Mouse (Mus musculus) gastrocnemius, postnatal 36 days (tissue): ENCODE data around the gene Dip2b. TPM values are rescaled to one million over a fixed set of nuclear protein-coding genes. Genes with fewer than 3 reads are reported as not detected.

Experiments used
- DNase-seq, 2 experiments: peaks; one replicate each; pipeline ENCODE4 v3.0.0; 2022
- intact Hi-C: fragments of 180-260 bp; cut with DNase I; formaldehyde crosslinking; loops from one replicate; pipeline ENCODE4 v1.15.1; 2025
- total RNA-seq, 2 experiments: library from RNA; stranded (reverse); gene quantifications; 2 replicates each; pipeline ENCODE4 v1.2.3; 2021

Dip2b gene
- total RNA-seq, 2 experiments from 2014 or later = 6.2 to 7.3 TPM

DNA sequence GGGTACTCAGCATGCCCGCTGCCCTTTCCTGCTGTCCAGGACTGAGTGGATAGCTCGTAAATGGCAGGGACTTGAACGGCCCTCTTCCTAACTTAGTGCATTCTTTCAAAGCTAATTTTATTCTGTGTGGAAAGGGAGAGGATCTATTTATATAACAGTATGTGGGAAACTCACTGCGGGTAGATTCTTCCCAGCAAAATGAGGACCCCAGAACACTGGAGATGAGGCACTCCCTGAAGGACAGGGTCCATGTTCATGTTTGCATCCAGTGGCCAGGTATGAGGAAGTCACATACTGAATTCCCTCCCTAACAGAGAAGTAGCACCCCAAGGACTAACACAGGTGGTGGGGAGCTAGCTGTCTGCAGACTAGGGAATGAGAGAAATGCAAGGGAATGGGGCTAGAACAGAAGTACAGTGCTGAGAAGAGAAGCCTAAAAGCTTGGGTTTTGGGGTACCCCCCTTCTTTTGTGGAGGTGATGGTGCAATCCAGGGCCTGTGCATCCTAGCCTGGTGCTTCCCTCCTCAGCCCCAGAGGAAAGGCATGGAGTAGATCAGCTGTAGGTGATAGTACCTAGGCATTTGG, 164.1 kb downstream of the Dip2b start:
- no peak for DNase-seq
- intact Hi-C loops = no loop called here

DNA sequence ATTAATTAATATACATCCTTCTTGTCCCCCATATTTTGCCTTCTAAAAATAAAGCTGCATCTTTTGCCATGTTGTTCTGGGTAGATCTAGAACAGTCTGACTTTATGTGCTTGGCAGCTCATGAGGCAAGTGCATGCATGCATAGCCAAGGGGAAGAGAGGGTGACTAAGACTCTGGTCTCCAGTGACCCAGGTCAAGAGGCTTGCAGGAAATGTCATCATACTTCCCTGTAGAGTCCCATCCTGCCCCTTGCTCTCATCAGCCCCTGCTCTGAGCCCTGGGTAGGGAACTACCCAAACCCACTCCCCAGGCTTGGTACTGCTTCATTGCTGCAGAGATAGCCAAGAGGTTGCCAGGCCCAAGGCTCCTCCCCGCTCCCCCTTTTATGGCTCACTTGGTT, 166.1 kb downstream of the Dip2b start:
- no peak for DNase-seq
- intact Hi-C loops = no loop called here

DNA sequence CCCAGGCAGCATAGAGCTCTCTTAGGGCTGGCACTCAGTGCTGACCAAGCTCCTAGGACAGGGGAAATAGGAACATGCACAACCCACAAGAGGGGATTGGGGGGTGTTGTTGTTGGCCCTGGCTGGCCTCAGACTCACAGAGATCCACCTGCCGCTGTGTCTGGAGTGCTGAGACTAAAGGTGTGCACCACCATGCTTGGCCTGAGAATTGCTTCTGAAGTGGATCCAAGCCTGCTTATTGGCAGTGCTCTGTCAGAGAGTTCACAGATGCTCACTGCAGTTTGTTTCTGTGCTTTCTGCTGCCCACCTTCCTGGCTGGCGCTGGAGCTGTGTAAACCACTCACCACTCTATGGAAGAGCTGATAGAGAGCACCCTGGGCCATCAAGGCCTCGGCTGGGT, 171.5 kb downstream of the Dip2b start:
- intact Hi-C loops = no loop called here
- no peak for DNase-seq

DNA sequence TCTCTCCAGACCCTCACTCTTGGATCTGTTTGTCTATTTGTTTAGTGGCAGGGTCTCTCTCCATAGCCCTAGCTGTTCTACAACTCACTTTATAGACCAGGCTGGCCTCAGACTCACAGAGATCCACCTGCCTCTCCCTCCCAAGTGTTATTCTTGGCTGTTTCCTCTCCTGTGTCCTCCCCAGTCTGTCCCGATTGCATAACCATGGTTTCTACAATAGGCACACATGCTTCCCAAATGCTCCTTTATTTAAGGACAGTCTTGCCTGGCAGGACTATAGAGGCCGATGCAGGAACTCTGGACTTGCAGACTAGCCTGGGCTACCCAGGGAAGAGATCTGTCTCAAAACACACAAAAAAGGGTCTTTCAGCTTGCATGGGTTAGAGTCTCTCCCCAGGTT, 174.9 kb downstream of the Dip2b start:
- intact Hi-C loops = no loop called here
- no peak for DNase-seq

DNA sequence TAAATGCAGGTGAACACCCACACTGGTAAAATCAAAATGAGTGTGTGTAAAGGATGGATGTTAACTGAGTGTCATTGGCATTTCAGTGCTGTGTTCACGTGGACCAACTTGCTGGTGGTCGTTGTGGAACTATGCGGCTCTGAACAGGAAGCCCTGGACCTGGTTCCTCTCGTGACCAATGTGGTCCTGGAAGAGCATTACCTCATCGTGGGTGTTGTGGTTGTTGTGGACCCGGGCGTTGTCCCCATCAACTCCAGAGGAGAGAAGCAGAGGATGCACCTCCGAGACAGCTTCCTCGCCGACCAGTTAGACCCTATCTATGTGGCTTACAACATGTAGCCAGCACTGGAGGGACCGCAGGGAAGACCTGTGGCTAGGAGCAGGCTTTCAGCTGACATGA, 176.6 kb downstream of the Dip2b start:
- intact Hi-C loops = no loop called here
- no peak for DNase-seq

DNA sequence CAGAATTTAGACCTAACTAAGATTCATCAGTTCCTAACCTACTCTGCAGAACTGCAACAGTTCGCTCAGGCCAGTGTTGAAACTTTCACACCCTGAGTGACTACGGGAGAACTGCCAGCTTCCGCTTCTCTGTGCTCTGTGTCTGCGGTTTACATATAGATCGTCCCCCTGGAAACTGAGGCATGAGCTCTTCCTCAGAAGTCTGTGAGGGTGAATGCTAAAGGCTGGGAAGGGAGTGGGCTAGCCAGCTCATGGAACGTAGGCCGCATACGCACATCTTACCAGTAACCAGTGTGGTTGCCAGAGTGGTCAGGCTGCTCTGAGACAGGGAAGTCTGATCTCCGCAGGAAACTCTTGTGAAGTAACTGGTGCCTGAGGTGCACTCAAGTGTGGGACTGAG, 177.7 kb downstream of the Dip2b start:
- intact Hi-C loops = no loop called here
- DNase-seq = no peak

DNA sequence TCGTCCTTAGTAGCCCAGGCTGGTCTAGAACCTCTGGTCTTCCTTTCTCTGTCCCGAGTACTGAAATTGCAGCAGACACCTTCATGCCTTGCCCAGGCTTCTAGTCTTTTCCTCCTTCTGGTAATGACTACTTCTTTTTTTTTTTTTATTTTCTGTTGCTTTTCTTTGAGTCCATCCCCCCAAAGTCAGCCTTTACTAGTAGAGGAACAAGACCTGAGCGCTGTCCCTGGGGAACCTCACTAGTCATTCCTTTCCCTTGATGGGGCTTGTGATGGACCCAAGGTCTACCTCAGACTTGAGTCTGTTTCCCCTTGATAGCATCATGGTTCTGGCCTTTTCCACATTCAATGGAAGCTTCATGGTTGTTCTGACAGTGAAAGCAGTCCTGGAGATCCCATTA, 179.6 kb downstream of the Dip2b start:
- intact Hi-C loops = no loop called here

DNA sequence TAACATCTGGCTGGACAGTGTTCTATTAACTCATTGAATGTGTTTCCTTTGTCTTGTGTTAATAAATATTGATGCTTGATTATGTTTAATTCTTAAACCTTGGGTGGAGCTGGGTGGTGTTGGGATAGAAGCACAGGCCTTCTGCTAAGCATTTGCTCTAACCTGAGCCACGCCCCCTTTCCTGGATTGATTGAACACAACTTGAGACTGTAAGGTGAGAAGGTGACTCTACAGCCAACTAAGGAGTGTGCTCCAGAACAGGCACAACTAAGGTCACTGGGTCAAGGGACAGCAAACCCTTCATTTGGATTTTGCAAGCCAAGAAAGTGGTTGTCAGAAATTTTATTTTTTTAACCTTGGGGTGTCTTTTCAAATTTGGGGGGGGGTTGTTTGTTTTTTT, 180.9 kb downstream of the Dip2b start:
- DNase-seq = no peak

More for the DNA sequence above, 179.6 kb downstream of the Dip2b start:
- DNase-seq = no peak

DNA sequence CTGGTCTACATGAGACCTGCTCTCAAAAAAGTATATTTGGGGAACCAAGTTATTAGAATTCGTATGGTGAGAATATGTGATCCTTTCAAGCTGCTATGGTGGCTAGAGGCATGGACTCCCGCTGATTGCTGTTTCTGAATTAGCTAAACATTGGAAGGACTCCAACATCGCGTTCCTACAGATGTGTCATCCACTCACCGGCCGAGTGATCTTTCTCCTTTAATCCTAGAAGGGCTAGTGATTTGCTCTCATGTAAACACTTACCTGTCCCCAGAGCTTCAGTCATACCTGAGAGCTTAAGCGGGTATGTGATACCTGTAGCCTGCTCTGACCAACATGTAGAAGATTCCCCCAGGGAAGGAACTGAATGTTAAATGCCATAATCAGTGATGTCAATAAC, 182.5 kb downstream of the Dip2b start:
- intact Hi-C loops = no loop called here
- DNase-seq = no peak

More for the DNA sequence above, 180.9 kb downstream of the Dip2b start:
- intact Hi-C loops = no loop called here

DNA sequence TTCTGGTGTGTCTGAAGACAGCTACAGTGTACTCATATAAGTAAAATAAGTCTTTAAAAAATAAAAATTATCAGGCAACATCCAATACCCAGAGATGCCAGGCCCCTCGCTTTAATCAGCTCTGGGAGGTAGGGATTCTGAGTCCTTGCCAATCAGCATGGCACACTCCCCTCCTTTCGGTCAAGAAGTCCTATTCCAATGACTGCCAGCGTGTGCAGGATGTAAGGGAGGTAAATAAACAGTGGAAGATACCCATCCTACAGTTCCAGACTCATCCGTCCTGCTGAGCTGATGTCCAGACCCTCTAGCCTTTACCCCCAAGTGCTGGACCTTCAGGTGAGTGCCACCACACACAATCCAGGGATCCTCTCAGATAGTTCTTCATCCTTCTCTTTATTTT, 186.9 kb downstream of the Dip2b start:
- intact Hi-C loops = no loop called here
- DNase-seq = no peak

DNA sequence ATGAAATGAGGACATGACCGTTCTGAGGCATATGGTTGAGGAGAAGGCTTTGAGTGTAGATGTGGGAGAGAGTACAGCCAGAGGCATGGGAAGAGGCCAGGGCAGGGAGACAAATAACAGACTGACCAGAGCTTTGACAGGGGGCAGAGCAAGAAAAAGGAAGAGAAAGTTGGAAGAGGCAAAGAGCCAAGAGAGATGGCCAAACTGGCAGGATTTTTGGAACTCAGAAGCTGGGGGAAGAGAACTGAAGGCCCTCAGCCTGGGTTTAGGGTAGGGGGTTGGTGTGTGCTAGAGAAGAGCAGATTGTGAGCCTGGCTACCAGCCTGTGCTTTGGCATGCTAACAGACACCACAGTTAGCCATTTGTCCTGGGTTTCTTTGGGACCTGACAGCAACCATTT, 187.4 kb downstream of the Dip2b start:
- intact Hi-C loops = no loop called here
- DNase-seq = no peak

DNA sequence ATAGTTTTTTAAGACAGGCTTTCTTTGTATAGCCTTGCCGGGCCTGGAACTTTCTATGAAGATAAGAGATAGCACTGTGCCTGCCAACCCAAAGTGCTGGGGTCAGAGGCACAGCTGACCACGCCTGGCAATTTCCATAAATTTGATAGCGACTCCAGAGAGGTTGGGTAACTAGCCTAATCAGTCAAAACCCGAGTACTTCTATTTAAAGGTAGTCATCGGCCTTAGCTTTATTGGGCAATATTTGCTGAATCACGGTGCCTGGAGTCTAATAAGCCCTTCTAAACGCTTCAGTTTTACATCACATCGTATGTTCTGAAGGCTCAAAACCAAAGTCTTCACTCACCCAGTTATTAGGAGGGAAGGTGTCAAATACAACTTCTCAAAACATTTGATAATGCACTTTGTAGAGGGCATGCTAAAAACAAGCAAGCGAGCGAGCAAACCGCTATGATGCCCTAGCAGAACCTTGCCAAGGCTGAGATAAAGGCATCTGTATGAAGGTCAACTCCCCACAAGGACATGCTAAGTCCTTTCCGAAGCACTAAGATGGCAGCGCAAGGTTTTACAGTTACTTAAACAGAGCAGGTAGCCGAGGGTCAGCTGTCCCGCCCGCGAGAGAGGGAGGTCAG, 188.7 kb downstream of the Dip2b start:
- intact Hi-C loops = no loop called here
- no peak for DNase-seq

DNA sequence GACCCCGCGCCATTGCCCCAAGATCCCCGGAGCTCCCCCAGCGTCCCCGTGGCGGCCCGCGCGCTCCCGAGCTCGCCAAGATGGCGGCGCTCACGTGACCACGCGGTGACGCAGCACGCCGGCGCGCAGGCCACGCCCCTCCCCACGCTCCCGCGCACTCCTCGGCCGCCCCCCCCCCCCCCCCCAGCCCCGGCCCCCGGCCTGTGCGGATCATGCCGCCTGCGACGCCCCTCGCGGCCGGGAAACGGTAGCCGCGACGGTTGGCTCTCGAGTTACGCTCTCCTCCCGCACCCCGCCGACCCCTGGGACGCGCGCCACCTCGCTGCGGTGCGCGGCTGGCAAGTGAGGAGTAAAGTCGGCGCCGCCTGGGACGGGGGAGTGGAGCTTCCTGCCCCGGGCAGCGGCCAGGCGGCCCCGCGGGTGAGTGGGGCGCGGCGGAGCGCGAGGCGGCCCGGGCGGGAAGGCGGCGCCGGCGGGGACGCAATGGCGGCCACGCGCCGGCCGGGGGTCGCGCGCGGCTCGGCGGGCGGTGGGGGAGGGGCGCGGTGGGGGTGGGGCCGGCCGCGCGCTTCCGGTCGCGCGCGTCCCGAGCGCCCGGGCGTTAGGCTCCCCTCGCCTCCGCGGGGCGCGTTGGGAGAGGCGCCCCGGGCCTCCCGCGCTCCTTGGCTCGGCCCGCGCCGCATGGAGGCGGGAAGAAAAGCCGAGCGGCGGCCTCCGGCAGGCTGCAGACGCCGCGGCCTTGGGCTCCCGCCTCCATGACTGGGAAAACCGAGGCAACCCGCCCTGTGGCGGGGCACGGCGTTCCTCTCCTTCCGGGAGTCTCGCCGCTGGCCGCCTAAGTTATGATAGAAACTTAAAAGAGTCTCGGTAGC, 189.4 kb downstream of the Dip2b start, which contains the start of gene Atf1:
TSS of gene Atf1 (plus strand) at position 157 of the 872 bp plus-strand sequence.
- intact Hi-C loops = no loop called here
- peak; percentile 89 to 93 for DNase-seq

DNA sequence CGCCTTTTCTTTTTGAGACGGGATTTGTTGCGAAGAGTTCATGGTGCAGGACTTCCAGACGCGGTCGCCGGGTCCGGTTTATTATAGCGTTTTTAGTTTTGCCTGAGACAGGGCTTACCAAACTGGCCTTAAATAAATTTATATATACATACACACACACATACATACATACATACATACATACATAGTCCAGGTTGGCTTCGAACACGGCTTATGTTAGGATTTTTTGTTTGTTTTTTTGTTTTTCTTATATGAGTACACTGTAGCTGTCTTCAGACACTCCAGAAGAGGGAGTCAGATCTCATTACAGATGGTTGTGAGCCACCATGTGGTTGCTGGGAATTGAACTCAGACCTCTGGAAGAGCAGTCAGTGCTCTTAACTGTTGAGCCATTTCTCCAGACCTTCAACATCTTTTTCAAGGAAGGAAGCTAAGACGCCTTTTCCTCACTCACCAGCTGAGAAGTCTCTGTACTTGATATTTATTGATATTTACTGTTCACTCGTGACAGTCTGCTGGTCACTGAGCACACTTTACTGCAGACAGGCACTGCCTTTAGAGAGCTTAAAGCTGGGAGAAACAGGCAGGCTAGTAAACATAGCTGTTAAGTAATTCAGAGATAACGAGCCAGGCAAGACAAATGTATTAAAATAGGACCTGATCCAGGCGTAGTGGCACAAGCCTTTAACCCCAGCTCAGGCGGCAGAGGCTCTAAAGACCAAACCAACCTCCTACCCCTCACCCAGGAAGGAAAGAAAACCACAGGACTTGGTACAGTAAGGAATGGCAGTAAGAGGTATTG, 190.3 kb downstream of the Dip2b start:
- no peak for DNase-seq
- intact Hi-C loops = no loop called here

DNA sequence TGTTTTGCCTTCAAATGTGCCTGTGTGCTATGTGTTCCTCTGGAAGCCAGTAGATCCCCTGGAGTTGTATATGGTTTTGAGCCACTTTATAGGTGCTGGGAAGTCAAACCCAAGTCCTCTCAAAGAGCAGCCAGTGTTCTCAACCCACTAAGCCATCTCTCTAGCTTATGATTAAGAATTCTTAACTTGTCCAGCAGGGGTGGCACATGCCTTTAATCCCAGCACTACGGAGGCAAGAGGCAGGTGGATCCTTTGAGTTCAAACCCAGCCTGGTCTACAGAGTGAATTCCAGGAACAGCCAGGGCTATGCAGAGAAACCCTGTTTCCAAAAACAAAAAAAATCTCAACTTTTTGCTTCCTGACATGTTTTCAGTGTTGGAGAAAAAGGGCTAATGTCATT, 192.2 kb downstream of the Dip2b start:
- no peak for DNase-seq
- intact Hi-C loops = no loop called here

DNA sequence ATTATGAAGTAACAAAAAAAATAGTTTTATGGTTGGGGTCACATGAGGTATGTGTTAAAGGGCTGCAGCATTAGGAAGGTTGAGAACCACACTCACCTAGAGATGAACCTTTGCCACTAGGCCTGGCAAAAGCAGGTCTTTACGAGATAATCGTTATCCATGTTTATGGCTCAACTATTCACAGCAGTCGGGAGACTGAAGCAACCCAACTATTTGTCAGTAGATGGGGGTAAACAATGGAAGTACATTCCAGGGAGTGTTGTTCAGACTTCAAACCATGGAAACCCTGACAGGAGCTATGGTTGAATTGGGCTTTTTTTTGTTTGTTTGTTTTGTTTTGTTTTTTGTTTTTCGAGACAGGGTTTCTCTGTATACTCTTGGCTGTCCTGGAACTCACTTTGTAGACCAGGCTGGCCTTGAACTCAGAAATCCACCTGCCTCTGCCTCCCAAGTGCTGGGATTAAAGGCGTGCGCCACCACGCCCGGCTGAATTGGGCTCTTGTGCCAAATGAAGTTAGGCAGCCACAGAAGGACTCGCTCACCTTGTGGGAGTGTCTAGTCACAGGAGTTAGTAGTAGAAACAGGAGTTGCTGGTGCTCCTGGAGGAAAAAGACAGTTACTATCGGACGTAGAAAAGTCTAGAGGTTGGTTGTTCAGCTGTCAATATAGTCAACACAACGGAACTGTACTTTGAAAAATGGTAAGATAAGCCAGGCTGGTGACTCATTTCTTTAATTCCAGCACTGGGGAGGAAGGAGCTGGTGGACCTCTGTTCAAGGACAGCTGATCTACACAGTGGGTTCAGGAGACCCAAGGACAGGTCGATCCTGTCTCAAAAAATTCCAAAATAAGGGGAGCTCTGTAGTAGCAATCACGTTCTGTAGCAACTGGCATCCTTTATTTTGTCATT, 193.4 kb downstream of the Dip2b start:
- intact Hi-C loops = no loop called here

DNA sequence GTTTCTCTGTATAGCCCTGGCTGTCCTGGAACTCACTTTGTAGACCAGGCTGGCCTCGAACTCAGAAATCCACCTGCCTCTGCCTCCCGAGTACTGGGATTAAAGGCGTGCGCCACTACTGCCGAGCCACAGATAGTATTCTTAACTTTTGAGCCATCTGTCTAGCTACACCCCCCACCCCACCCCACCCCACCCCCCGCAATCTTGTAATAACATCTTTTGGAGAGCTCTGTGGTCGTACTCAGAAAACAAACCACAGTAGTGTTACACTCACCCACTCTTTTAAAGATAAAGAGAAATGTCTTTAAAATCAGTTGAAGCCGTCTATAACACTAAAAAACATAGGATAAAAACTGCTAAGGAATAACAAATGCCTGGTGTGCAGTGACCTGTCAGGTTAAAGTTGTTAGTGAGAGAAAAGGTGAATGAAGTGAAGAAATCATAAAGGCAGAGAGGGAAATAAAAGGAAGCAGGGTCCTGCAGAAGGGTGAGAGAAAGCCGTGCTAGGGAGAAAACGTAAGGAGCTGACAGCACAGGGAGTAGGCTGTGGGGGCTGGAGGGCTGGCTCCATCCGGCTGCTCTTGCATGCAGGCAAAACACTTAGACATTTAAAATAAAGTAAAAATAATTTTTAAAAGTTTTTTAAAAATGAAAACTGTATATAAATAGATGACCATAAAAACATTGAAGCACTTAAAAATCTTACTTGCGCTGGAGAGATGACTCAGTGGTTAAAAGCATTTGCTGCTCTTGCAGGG, 196.9 kb downstream of the Dip2b start:
- DNase-seq = no peak
- intact Hi-C loops = no loop called here

More for the DNA sequence above, 193.4 kb downstream of the Dip2b start:
- DNase-seq = no peak

DNA sequence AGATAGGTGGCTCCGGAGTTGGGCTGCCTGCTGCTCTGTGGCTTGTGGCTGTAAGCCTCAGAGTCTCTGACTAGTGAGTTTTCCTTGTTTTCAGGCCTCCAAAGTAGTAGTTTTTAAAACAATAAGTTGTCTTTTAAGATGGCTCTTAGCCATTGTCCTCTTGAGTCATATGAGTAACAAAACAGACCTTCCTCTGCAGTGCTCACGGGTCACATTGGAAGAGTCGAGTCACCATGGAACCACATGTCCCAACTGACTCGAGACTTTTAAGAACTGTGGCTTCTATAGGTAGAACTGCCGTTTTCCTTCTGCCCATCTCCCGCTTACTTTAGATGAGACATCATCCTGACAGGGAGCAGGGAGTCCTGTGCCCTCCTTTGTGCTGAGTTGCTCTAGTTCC, 198.5 kb downstream of the Dip2b start:
- intact Hi-C loops = no loop called here
- DNase-seq = no peak

DNA sequence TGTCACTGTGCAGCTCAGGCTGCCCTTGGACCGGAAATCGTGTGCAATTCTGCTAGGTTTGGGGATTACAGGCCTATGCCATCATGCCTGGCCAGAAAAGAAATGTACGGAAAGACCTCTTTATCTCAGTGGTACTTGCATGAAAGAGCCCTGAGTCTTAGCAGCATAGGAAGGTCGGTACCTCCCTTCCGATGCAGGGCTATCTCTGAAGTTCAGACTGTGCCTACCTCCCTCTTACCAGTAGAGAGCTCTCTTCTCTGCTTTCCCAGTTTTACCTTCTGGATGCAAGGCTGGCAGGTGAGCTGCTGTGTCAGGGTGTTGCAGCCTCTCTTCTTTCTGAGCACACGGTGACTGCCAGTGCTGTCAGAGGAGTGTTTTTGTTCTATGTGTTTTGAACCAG, 203.3 kb downstream of the Dip2b start:
- intact Hi-C loops = no loop called here
- DNase-seq = no peak
